Mouse (Mus musculus) heart, postnatal 0 days (tissue): ENCODE data around the gene Bcam. TPM values are rescaled to one million over a fixed set of nuclear protein-coding genes. Genes with fewer than 3 reads are reported as not detected.

ENCODE experiments used
- ATAC-seq: fragments of 200-750 bp; cut with Nextera tagmentation; 2 replicates; pipeline ENCODE4 v1.8.0; 2017; ENCODE audit warnings: low read depth, moderate number of reproducible peaks, moderate library complexity; ENCODE audit not compliant: insufficient read depth
- DNase-seq: peaks from one replicate; pipeline ENCODE4 v3.0.0-alpha.2; 2016; ENCODE audit warnings: low spot score
- H3K27ac ChIP-seq: fragments of 300-500 bp; sonication (generic); 2 replicates; pipeline ENCODE4 v1.5.1; 2014; ENCODE audit warnings: low read depth, mild to moderate bottlenecking
- H3K27me3 ChIP-seq: fragments of 300-500 bp; sonication (generic); 2 replicates; pipeline ENCODE4 v1.6.1; 2014; ENCODE audit warnings: low read length, mixed read lengths; ENCODE audit not compliant: control insufficient read depth, insufficient read depth
- H3K36me3 ChIP-seq: fragments of 300-500 bp; sonication (generic); replicated peaks from 2 replicates; pipeline ENCODE4 v1.6.1; 2014; ENCODE audit warnings: low read length, mixed read lengths; ENCODE audit not compliant: control insufficient read depth, insufficient read depth
- H3K4me1 ChIP-seq: fragments of 300-500 bp; sonication (generic); 2 replicates; pipeline ENCODE4 v1.6.1; 2014; ENCODE audit warnings: antibody characterized with exemption; ENCODE audit not compliant: control insufficient read depth, insufficient read depth
- H3K4me2 ChIP-seq: fragments of 300-500 bp; sonication (generic); 2 replicates; pipeline ENCODE4 v1.6.1; 2014; ENCODE audit warnings: low read depth, mild to moderate bottlenecking, low read length, moderate library complexity
- H3K4me3 ChIP-seq: fragments of 300-500 bp; sonication (generic); 2 replicates; pipeline ENCODE4 v1.5.1; 2014; ENCODE audit warnings: low read depth, low read length
- H3K9ac ChIP-seq: fragments of 300-500 bp; sonication (generic); replicated peaks from 2 replicates; pipeline ENCODE4 v1.6.1; 2014; ENCODE audit warnings: low read depth, low read length, mixed read lengths
- H3K9me3 ChIP-seq: fragments of 300-500 bp; sonication (generic); replicated peaks from 2 replicates; pipeline ENCODE4 v1.6.1; 2016; ENCODE audit warnings: low read length; ENCODE audit not compliant: control insufficient read depth
- CTCF ChIP-seq: IDR thresholded peaks from 2 replicates; pipeline ENCODE4 v1.5.1; 2016; ENCODE audit warnings: antibody characterized with exemption, control low read depth, low read depth
- EP300 ChIP-seq: IDR thresholded peaks from 2 replicates; pipeline ENCODE4 v1.6.1; 2016; ENCODE audit warnings: antibody characterized with exemption, low read depth
- WGBS: fragments of 180-500 bp; shearing (Covaris S2); extraction: QIAGEN DNeasy Blood & Tissue Kit; methylation state at CpG from one replicate; pipeline ENCODE4 v1.1.7; 2014; 5-methylcytosine and 5-hydroxymethylcytosine counted together
- polyA plus RNA-seq: library from polyadenylated mRNA; unstranded; fragments of >200 nt; fragmentation: Nextera tagmentation; extraction: Ambion mirVana; gene quantifications from 2 replicates; pipeline ENCODE4 v1.2.1, GENCODE M21; 2015
- total RNA-seq: library from RNA; depleted of rRNA; stranded (reverse); fragments of >200 nt; gene quantifications from 2 replicates; pipeline ENCODE4 v1.2.3, GENCODE M21; 2014; ENCODE audit warnings: low replicate concordance; rRNA removed

Bcam gene
- total RNA-seq (697 and 786 TPM in 2 replicates), polyA plus RNA-seq (293 and 303 TPM in 2 replicates)

DNA sequence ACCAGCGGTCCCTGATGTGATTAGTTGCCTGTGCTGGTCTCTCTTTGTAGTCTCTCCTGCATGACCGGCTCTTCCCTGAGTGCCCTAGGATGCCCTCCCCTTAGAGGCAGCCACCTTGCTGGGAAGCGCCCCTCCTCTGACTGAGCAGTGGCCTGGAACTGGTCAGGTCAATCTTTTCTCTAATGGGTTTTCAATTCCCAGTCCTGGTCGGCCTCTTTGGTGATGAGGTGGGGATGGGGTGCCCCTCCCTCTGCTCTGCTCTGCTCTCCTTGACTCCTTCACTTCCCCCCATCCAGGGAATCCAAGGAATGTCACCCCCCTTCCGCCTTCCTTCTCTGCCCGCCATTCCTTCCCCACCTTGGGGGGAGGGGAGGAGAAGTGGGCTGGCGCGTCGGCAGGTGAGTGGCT, at the start of gene Bcam:
TSS of gene Bcam (minus strand) at position 33 of the 408 bp plus-strand sequence.
- peak within 1 kb of the TSS; percentile 90 for H3K9ac ChIP-seq
- peaks cover 23% of the 10 kb centered on the region for H3K4me1 ChIP-seq
- TF ChIP-seq CTCF (no peak), EP300 (no peak)
- H3K4me3 ChIP-seq: peak within 1 kb of the TSS; percentile 80
- no peaks in the 10 kb centered on the region for H3K27me3 ChIP-seq
- H3K9me3 ChIP-seq: no peaks in the 10 kb centered on the region
- no peak for ATAC-seq
- peak within 1 kb of the TSS; percentile 87 for H3K27ac ChIP-seq
- peaks cover 12% of the 10 kb centered on the region; the same call in 1 of the 2 replicates for H3K36me3 ChIP-seq
- DNase-seq: no peak
- H3K4me2 ChIP-seq: peak within 1 kb of the TSS; percentile 93
- whole genome bisulfite sequencing: 9% methylated on average over 8 of the region's 9 CpGs

GRCm38 (mm10) chr7:19818875-19819274, 48.1 kb upstream of the Bcam start:
- Histone ChIP-seq H3K9me3 (no peaks in the 10 kb centered on the region), H3K4me2 (no peak overlapping the region), H3K9ac (no peak overlapping the region), H3K27ac (no peak overlapping the region), H3K27me3 (peaks cover 12% of the 10 kb centered on the region), H3K4me1 (peaks cover 18% of the 10 kb centered on the region), H3K4me3 (no peak overlapping the region), H3K36me3 (no peaks in the 10 kb centered on the region)
- ATAC-seq (no peak), DNase-seq (no peak)
- 80% methylated on average over 7 of the region's 7 CpGs for WGBS
- TF ChIP-seq CTCF: no peak
- TF ChIP-seq EP300: no peak

- no peak overlapping the region for H3K4me3 ChIP-seq
- TF ChIP-seq EP300 (no peak), CTCF (no peak)
- no peak for ATAC-seq
- H3K9ac ChIP-seq: no peak overlapping the region
- H3K27me3 ChIP-seq: peaks cover 12% of the 10 kb centered on the region
- no peaks in the 10 kb centered on the region for H3K36me3 ChIP-seq
- no peak overlapping the region for H3K4me2 ChIP-seq
- no peak for DNase-seq
- H3K9me3 ChIP-seq: no peaks in the 10 kb centered on the region
- H3K4me1 ChIP-seq: peaks cover 16% of the 10 kb centered on the region
- 83% methylated on average over 5 of the region's 5 CpGs for WGBS
- no peak overlapping the region for H3K27ac ChIP-seq
Observed at GRCm38 (mm10) chr7:19818440-19818839, 47.6 kb upstream of the Bcam start.

DNA sequence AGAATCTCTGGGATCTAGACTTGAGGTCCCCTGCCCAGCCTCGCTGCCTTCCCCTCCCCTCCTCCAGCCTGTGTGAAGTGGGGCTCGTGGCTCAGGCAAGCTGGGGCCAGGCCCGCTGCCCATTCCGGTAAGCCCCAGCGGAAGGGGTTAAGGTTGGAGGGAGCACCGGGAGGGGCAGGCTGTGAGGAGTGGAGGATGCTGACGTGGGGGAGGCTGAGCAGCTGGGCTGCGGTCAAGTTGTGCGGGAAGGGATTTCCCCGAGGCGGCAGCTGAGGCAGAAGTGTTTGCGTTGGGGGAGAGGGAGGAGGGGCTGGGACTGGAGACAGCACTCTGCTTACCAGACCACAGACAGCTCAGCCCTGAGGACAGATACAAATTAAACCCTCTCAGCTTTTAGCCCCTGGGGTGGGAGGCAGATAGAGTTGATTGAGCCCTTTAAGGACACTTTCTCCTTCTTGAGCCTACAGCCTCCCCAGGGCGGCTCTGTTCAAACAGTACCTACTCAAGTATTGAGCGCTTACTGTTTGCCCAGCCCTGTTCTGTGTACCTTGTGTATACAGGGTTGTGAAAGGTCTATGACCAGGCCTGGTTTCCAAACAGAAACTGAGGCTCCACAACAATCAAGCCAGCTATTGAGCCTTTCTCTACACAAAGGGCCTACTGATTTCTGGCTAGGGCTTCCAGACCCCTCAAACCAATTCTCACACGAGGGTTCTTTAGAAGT, 46.7 kb upstream of the Bcam start:
- 17% methylated on average over 15 of the region's 15 CpGs for WGBS
- DNase-seq: peak; percentile 52

GRCm38 (mm10) chr7:19816224-19816771, 45.5 kb upstream of the Bcam start:
- TF ChIP-seq EP300 (no peak), CTCF (no peak)
- Histone ChIP-seq H3K27ac (peak overlapping the region; percentile 67), H3K9ac (peak overlapping the region; percentile 46), H3K4me3 (peak overlapping the region; percentile 47), H3K4me1 (peaks cover 13% of the 10 kb centered on the region), H3K36me3 (no peaks in the 10 kb centered on the region), H3K27me3 (peaks cover 14% of the 10 kb centered on the region), H3K4me2 (peak overlapping the region; percentile 73), H3K9me3 (no peaks in the 10 kb centered on the region)
- under 1% methylated on average over 28 of the region's 28 CpGs for WGBS
- DNase-seq (peak; percentile 77), ATAC-seq (peak; percentile 83)

More for the DNA sequence above, 46.7 kb upstream of the Bcam start:
- Histone ChIP-seq H3K4me1 (peaks cover 13% of the 10 kb centered on the region), H3K4me3 (0 out of 2 replicates have a peak overlapping the region, but pooled peaks have one; percentile 1), H3K27me3 (peaks cover 12% of the 10 kb centered on the region), H3K9ac (no peak overlapping the region), H3K9me3 (no peaks in the 10 kb centered on the region), H3K36me3 (no peaks in the 10 kb centered on the region), H3K4me2 (peak overlapping the region; percentile 73), H3K27ac (peak overlapping the region; percentile 67)
- peak; percentile 30; the same call in 1 of the 2 replicates for ATAC-seq
- TF ChIP-seq CTCF (no peak), EP300 (no peak)
